Mouse (Mus musculus) ES-Bruce4 (cell line): ENCODE measurements around the gene Pias1. TPM values are rescaled to one million over a fixed set of nuclear protein-coding genes. Genes with fewer than 3 reads are reported as not detected.
A peak's percentile ranks its signal among the peaks of the same experiment; 100 is the strongest.

Experiments used
- H3K27ac ChIP-seq: 2 replicates; pipeline ENCODE4 v1.5.1; 2012; ENCODE audit warnings: low read length, inconsistent platforms; ENCODE audit not compliant: insufficient read depth
- H3K27me3 ChIP-seq: 2 replicates; pipeline ENCODE4 v1.6.1; 2012; ENCODE audit warnings: mild to moderate bottlenecking, low read length, inconsistent platforms; ENCODE audit not compliant: control insufficient read depth, poor library complexity, insufficient read depth, severe bottlenecking
- H3K36me3 ChIP-seq: 2 replicates; pipeline ENCODE4 v1.6.1; 2012; ENCODE audit warnings: inconsistent platforms, mild to moderate bottlenecking, low read length, moderate library complexity; ENCODE audit not compliant: control insufficient read depth, poor library complexity, insufficient read depth, severe bottlenecking
- H3K4me1 ChIP-seq: one replicate; pipeline ENCODE4 v1.8.1; 2011; ENCODE audit warnings: low read length; ENCODE audit not compliant: control insufficient read depth, insufficient read depth
- H3K4me3 ChIP-seq: 2 replicates; pipeline ENCODE4 v1.5.1; 2011; ENCODE audit warnings: low read depth, mild to moderate bottlenecking, low read length
- H3K9ac ChIP-seq: 2 replicates; pipeline ENCODE4 v1.6.1; 2012; ENCODE audit warnings: low read depth, mild to moderate bottlenecking, inconsistent platforms; ENCODE audit not compliant: poor library complexity, severe bottlenecking
- H3K9me3 ChIP-seq: replicated peaks from 2 replicates; pipeline ENCODE4 v1.6.1; 2012; ENCODE audit warnings: mild to moderate bottlenecking, low read length, inconsistent platforms; ENCODE audit not compliant: control insufficient read depth, poor library complexity, insufficient read depth, severe bottlenecking
- CTCF ChIP-seq: IDR thresholded peaks from one replicate; pipeline ENCODE4 v1.8.1; 2011; ENCODE audit warnings: low read depth, low read length
- EP300 ChIP-seq: IDR thresholded peaks from 2 replicates; pipeline ENCODE4 v1.6.1; 2011; ENCODE audit warnings: low read depth, low read length; ENCODE audit not compliant: insufficient read depth
- POLR2A ChIP-seq: IDR thresholded peaks from one replicate; pipeline ENCODE4 v1.8.1; 2011; ENCODE audit warnings: low read length; ENCODE audit not compliant: insufficient read depth
- polyA plus RNA-seq: library from polyadenylated mRNA; stranded (reverse); fragments of >200 nt; gene quantifications from 2 replicates; pipeline ENCODE4 v1.2.4, GENCODE M21; 2011; ENCODE audit warnings: low read depth; ENCODE audit not compliant: missing spikeins, insufficient read depth, insufficient read length

Gene Pias1
- polyA plus RNA-seq, 1 experiment, result 63.8 TPM

DNA sequence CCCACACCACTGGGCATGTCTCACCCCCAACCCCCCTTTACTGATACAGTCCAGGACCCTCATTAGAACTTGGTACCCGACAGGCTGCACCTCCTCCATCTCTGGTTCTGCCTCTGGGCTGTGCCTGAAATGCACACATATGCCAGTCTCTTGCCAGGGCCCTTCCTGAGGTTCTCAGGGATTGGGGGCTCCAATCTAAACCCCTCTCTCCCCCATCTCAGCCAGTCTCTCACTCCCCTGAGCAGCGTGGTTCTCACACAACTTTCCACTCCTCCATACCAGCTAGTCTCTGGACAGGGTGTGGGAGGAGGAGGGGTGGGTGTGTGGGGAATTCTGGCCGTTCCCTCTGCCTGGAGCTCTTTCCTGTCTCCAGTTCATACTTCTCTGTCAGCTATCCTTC, 150.1 kb downstream of the Pias1 start:
- Histone ChIP-seq H3K4me1 (peaks cover 3% of the 10 kb centered on the region), H3K9ac (0 out of 2 replicates have a peak overlapping the region, but pooled peaks have one; percentile 32), H3K27me3 (no peaks in the 10 kb centered on the region), H3K4me3 (peak overlapping the region; percentile 67), H3K36me3 (no peaks in the 10 kb centered on the region), H3K27ac (no peak overlapping the region; the same call in 1 of the 2 replicates), H3K9me3 (no peaks in the 10 kb centered on the region)
- TF ChIP-seq POLR2A, result no peak
- TF ChIP-seq CTCF, result no peak
- no peak for TF ChIP-seq EP300

DNA sequence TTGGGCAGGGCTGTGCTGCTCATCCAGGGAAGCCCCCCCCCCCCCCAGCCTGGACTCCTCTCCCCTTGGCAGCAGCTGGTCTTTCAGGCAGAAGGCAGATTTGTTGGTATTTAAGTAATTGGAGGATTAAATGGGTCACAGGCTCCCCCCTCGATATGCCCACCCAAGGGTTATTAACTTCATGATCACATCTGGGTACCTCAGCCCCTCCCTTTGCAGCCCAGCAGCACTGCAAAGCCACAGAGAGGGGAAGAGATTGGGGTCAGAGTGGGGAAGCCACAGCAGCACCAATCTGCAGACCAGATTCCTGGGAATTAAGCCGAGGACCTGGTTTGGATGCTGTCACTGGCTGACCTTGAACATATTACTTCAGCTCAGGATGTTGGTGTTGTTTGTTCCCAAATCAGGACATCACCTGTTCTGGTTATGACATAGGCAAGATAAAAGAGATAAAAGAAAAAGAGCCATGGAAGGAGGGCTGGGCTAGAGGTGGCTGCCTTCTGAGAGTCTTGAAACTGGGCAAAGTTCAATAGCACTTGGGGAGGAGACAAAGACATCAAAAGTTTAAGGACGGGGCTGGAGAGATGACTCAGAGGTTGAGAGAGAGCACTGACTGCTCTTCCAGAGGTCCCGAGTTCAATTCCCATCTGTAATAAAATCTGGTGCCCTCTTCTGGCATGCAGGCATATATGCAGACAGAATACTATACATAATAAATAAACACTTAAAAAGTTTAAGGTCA, 151.8 kb downstream of the Pias1 start:
- no peak for TF ChIP-seq POLR2A
- no peak for TF ChIP-seq CTCF
- TF ChIP-seq EP300, result no peak
- Histone ChIP-seq H3K36me3 (no peaks in the 10 kb centered on the region), H3K27ac (no peak overlapping the region), H3K4me1 (peaks cover 5% of the 10 kb centered on the region), H3K27me3 (no peaks in the 10 kb centered on the region), H3K4me3 (no peak overlapping the region), H3K9me3 (no peaks in the 10 kb centered on the region), H3K9ac (no peak overlapping the region)

DNA sequence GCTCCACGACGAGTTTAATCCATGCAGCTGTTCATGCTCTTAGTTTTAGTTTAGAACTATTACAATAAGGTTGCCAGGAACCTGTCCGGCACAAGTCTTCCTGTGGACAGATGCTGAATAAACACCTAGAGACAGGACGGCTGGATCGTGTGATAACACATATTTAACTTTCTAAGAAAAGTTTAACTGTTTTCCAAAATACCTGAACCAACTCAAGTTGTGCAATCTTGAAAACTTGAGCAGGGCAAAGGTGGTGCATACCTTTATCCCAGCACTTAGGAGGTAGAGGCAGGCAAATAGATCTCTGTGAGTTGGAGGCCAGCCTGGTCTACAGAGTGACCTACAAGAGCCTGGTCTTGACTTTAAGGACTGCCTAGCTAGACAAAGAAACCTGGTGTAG, 152.8 kb downstream of the Pias1 start:
- Histone ChIP-seq H3K27me3 (no peaks in the 10 kb centered on the region), H3K27ac (no peak overlapping the region), H3K9ac (no peak overlapping the region), H3K4me1 (peaks cover 5% of the 10 kb centered on the region), H3K4me3 (no peak overlapping the region), H3K36me3 (no peaks in the 10 kb centered on the region), H3K9me3 (no peaks in the 10 kb centered on the region)
- no peak for TF ChIP-seq POLR2A

DNA sequence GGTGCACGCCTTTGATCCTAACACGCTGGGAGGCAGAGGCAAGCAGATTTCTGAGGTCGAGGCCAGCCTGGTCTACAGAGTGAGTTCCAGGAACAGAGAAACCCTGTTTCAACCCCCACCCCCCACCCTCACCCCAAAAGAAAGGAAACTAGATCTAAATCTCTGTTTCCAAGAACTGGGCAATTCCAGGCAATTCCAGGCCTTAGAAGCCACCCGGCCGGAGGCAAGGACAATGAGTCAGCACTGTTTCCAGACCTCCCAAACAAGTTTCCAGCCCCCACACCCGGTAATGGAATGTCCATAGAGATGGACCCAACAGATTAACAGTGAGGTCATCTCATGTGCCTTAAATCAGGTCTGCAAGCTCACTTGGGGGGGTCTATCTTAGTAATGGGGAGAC, 157.8 kb downstream of the Pias1 start:
- Histone ChIP-seq H3K4me1 (peaks cover 8% of the 10 kb centered on the region), H3K9ac (peak overlapping the region; percentile 84), H3K36me3 (no peaks in the 10 kb centered on the region), H3K27me3 (no peaks in the 10 kb centered on the region), H3K4me3 (peak overlapping the region; percentile 25), H3K27ac (peak overlapping the region; percentile 98), H3K9me3 (no peaks in the 10 kb centered on the region)
- no peak for TF ChIP-seq POLR2A
- TF ChIP-seq EP300, result peak; percentile 99
- no peak for TF ChIP-seq CTCF

DNA sequence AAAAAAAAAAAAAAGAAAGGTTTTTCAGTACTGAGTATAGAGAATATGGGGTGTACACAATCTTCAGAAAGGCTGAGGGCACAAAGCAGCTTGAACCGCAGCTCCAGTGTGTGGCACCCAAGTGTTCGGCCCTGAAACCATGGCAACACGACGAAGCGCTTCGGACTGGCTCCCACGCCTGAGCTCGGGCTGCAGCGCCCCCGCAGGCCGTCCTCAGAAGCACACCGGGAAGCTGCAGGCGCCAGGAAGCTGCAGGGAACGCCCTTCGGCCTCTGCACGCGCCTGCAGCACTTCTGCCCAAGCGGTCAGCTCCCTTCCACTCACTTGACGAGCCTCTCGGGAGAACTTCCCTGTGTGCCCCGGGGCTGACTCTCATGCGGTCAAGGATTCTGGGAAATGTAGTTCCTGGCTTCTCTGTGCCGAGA, 159.1 kb downstream of the Pias1 start:
- Histone ChIP-seq H3K4me3 (no peak overlapping the region), H3K9me3 (no peaks in the 10 kb centered on the region), H3K27me3 (no peaks in the 10 kb centered on the region), H3K4me1 (peaks cover 8% of the 10 kb centered on the region), H3K36me3 (no peaks in the 10 kb centered on the region), H3K9ac (no peak overlapping the region), H3K27ac (peak overlapping the region; percentile 96; the same call in 1 of the 2 replicates)
- TF ChIP-seq EP300 (peak; percentile 95), CTCF (peak; percentile 88), POLR2A (peak; percentile 50)

Other genes starting within 250 kb of the Pias1 start
- gene Fem1b, start 176.0 kb downstream of the Pias1 start, polyA plus RNA-seq, result 189 and 201 TPM in 2 replicates
- 91.1 and 93.8 TPM in 2 replicates for gene Cln6, start 149.1 kb downstream of the Pias1 start, polyA plus RNA-seq
- gene Calml4, start 129.8 kb downstream of the Pias1 start, polyA plus RNA-seq, result 11.7 and 16.7 TPM in 2 replicates
- gene Skor1, start 161.0 kb upstream of the Pias1 start, polyA plus RNA-seq, result not detected in 2 replicates